Mouse (Mus musculus) embryo, embryonic 10.5 days (tissue): ENCODE results near the gene Ppt2.

Experiments
- DNase-seq: peaks from one replicate; pipeline ENCODE4 v3.0.0-alpha.2; 2015; ENCODE audit warnings: low spot score

Ppt2 gene

DNA sequence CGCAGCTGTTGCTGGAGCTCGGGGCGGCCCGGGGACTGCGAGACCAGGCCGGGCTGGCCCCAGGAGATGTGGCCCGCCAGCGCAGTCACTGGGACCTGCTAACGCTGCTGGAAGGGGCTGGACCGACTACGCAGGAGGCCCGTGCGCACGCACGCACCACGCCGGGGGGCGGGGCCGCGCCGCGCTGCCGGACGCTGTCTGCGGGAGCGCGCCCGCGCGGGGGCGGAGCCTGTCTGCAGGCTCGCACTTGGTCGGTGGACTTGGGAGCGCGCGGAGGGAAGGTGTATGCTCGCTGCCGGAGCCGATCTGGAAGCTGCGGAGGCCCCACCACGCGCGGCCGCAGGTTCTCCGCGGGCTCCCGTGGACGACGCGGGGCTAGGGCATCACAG, 40.9 kb downstream of the Ppt2 start:
- DNase-seq: peak; percentile 94

DNA sequence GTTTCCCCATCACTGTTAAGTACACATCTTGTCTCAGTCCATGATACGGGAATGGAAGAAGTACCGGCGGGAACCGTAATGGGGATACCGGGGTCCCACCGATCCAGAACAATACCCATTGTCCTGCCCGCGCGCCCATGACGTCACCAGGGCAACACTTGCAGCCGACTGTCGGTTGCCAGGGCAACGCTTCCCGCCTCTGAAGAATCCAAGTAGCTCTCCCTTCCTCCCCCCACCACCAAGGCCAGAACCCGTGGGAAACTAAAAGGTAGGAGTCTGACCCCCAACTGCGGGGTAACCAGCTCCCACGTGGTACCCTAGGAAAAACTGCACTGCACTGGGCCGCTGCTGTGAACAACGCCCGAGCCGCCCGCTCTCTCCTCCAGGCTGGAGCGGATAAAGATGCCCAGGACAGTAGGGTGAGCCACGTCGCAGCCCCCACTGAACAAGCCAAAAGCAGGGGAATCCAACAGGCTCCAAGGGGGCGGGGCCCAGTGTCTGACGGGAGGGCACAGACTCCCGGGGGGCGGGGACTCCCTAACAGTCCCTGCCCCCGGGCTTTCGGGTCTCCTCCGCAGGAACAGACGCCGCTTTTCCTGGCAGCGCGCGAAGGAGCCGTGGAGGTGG, 41.4 kb downstream of the Ppt2 start:
- peak; percentile 96 for DNase-seq

DNA sequence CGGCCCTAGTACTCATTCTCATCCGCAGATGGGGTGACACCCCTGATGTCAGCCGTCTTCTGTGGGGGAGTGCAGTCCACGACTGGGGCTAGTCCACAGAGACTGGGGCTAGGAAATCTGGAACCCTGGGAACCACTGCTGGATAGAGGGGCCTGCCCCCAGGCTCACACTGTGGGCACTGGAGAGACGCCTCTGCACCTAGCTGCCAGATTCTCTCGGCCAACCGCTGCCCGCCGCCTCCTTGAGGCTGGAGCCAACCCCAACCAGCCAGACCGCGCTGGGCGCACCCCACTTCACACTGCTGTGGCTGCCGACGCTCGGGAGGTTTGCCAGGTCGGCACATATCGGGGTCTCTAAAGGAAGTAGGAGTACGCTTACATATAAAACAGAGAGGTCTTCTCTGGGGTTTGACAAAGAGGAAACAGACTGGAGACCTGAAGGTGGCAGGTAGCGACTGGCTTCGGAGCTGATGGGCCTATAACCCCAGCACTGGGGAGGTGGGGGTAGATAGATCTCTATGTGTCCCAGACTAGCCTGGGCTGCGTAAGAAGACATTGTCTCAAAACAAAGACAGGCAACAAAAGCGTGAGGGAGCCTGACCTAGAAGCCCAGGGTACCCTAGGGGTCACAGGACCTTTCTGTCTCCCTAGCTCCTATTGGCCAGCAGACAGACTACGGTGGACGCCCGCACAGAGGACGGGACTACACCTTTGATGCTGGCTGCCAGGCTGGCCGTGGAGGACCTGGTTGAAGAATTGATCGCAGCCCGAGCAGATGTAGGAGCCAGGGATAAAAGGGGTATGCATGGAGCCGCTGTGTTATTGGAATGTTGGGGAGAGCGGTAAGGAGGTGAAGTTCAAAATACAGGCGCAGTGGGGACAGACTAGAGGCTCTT, 42.2 kb downstream of the Ppt2 start:
- DNase-seq: peak; percentile 76

DNA sequence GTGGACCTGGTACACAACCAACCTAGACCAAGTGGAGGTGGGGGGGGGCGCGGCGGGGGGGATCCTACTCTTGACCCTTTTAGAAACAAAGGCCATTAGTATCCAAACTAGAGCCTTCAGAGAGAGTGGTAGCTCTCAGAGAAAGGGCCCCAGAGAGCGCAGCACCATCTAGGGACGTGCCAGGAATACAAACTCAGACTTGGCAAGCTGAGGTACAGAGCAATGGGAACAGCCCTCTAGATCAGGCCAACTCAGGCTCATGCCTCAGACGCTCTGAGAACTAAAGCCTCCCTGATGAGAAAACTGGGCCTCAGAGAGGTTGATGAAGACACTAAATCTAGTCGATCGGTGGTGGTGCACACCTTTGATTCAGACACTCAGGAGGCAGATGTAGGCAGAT, 43.2 kb downstream of the Ppt2 start:
- DNase-seq: no peak

DNA sequence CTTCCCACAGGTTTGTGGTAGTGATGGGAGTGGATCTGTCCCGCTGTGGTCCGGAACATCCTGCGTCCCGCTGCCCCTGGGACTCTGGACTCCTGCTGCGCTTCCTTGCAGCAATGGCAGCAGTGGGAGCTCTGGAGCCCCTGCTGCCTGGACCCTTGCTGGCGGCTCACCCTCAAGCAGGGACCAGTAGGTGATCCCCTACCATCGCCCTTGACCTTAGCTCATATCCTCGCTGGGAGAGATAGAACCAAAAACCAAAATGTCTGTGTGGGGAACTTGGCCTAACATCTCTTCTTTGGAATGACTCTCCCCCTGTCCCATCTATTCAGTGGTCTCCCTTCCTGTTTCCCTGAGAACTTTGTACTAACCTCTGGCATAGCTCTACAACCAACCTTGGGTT, 44.5 kb downstream of the Ppt2 start:
- no peak for DNase-seq

DNA sequence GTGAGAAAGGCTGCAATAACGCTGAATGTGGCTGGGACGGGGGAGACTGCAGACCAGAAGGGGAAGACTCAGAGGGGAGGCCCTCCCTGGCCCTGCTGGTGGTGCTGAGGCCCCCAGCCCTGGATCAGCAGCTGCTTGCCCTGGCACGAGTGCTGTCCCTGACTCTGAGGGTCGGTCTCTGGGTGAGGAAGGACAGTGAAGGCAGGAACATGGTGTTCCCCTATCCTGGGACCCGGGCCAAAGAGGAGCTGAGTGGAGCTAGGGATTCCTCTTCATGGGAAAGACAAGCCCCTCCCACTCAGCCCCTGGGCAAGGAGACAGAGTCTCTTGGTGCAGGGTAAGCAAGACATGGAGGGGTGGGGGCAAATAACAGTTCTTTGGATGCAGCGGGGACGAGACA, 44.9 kb downstream of the Ppt2 start:
- no peak for DNase-seq

DNA sequence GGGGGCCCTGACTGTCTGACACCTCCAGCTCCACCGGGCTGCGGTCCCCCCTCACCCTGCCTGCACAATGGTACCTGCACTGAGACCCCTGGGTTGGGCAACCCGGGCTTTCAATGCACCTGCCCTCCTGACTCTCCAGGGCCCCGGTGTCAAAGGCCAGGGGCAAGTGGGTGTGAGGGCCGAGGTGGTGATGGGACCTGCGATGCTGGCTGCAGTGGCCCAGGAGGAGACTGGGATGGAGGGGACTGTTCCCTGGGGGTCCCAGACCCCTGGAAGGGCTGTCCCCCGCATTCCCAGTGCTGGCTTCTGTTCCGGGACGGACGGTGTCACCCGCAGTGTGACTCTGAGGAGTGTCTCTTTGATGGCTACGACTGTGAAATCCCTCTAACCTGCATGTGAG, 45.8 kb downstream of the Ppt2 start:
- DNase-seq: no peak

DNA sequence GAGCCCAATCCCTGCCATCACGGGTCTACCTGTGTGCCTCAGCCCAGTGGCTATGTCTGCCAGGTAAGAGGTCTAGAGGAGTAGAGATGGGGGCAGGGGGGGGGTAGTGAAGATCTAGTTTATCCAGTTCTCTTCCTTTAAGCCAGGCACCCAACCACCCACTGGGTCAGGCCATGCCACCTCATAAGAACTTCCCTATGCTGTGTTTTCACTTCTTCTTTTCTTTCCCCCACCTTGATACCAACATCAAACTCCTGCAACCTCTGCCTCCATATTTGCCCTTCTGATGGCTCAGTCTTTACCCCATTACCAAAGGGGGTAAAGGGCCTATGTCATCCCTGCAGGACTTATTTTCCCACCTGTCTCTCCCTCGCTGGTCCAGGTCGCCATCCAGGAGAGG, 50.2 kb downstream of the Ppt2 start:
- no peak for DNase-seq

DNA sequence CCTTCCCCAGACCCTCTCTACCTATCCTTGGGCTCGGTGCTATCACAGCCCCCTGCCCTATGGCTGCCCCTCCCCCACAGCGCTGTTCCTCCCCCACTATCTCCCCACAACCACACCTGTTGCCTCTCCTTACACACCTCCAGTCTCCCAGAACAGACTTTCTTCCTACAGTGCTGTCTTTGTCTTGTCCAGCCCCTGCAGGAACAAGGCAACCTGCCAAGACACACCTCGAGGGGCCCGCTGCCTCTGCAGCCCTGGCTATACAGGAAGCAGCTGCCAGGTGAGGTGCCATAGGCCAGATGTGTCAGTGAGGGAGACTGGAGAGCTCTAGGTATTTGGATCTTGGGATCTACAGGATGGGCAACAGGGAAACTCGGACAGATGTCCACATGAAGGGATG, 51.7 kb downstream of the Ppt2 start:
- no peak for DNase-seq

DNA sequence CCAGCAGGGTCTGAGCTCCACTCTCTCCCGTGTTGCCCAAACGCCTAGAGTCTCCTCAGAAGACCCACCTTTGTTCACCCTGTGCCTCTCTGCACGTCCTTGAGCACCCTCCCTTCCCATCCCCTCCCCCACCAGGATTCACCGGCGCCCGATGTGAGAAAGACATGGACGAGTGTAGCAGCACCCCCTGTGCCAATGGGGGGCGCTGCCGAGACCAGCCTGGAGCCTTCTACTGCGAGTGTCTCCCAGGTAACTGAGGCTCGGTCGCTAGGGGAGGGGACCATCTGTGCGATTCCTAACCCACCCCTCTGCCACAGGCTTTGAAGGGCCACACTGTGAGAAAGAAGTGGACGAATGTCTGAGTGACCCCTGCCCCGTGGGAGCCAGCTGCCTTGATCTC, 55.9 kb downstream of the Ppt2 start:
- DNase-seq: no peak

DNA sequence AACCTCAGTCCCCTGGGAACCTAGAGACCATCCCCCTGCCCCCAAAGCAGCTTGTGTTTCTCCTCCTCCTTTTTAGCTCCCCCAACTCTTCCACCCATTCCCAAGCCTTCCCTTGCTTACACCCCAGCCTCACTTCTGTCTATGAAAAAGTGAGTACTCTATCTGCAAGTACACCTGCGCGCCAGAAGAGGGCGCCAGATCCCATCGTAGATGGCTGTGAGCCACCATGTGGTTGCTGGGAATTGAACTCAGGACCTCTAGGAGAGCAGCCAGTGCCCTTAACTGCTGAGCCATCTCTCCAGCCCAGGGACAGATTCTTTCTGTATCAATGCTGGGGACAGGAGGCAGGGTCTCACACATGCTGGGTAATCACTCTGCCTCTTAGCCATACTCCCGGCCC, 56.4 kb downstream of the Ppt2 start:
- no peak for DNase-seq

DNA sequence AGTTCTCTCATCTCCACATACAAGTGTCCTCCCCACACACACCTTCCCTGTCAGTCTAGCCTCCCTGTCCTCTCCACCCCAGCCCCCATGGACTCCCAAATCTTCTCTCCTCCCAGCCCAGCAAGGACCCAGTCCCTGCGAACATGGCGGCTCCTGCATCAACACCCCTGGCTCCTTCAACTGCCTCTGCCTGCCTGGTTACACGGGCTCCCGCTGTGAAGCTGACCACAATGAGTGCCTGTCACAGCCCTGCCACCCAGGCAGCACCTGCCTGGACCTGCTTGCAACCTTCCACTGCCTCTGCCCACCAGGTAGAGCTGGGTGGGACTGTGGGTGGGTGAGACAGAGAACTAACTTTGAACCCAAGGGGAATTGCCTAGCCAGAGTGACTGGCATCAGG, 58.4 kb downstream of the Ppt2 start:
- no peak for DNase-seq

DNA sequence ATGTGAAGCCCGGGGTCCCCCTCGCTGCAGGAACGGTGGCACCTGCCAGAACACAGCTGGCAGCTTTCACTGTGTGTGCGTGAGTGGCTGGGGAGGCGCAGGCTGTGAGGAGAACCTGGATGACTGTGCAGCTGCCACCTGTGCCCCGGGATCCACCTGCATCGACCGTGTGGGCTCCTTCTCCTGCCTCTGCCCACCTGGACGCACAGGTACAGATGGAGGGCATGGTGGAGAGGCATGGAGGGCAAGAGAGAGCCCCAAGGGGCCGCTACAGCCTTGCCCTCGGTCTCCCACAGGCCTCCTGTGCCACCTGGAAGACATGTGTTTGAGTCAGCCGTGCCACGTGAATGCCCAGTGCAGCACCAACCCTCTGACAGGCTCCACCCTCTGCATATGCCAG, 59.9 kb downstream of the Ppt2 start:
- no peak for DNase-seq

DNA sequence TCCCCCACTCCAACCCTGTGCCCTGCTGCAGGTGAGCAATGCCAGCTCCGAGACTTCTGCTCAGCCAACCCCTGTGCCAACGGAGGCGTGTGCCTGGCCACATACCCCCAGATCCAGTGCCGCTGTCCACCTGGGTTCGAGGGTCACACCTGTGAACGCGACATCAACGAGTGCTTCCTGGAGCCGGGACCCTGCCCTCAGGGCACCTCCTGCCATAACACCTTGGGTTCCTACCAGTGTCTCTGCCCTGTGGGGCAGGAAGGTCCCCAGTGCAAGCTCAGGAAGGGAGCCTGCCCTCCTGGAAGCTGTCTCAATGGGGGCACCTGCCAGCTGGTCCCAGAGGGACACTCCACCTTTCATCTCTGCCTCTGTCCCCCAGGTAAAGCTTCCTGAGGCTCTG, 61.0 kb downstream of the Ppt2 start:
- no peak for DNase-seq
